Mouse (Mus musculus) left cerebral cortex, postnatal 25 days (tissue): Measurements from ENCODE around the gene Trim9. TPM values are rescaled to one million over a fixed set of nuclear protein-coding genes. Genes with fewer than 3 reads are reported as not detected.

Experiments used
- DNase-seq, 2 experiments: peaks; one replicate each; pipeline ENCODE4 v3.0.0; 2022; ENCODE audit warnings: low spot score in 2 of 2, mixed read lengths in 1 of 2
- intact Hi-C: fragments of 180-260 bp; cut with DNase I; formaldehyde crosslinking; loops from one replicate; pipeline ENCODE4 v1.15.1; 2025
- total RNA-seq, 2 experiments: library from RNA; stranded (reverse); gene quantifications; 2 replicates each; pipeline ENCODE4 v1.2.3; 2021

Trim9 gene
- total RNA-seq: 100 to 1,000 TPM; 413 to 444 TPM

- DNase-seq: peak; percentile 98 to 99
- intact Hi-C loops: loop anchor here (1.0 to 5.0 kb wide), 5 partner anchors 20 to 115 kb away; partner anchors contain the start of gene Pygl
Observed at GRCm38 (mm10) chr12:70347202-70347841, at the start of gene Trim9. Gene Trim9, minus strand, starts transcription at chr12:70347614.

- intact Hi-C loops: no loop called here
- no peak for DNase-seq
Observed at GRCm38 (mm10) chr12:70395061-70395460, 47.6 kb upstream of the Trim9 start.

- intact Hi-C loops: no loop called here
- DNase-seq: no peak
Observed at GRCm38 (mm10) chr12:70391236-70391635, 43.8 kb upstream of the Trim9 start.

GRCm38 (mm10) chr12:70374976-70375375, 27.6 kb upstream of the Trim9 start:
- peak; percentile 23 to 47 for DNase-seq

GRCm38 (mm10) chr12:70372874-70373273, 25.5 kb upstream of the Trim9 start:
- intact Hi-C loops: loop anchor here (1.0 kb wide), 2 partner anchors 26 to 31 kb away; partner anchors contain the start of gene Trim9
- DNase-seq: peak; percentile 40 to 91

More at GRCm38 (mm10) chr12:70374976-70375375, 27.6 kb upstream of the Trim9 start:
- intact Hi-C loops: no loop called here

- peak in 1 of 2 experiments; percentile 72 for DNase-seq
- intact Hi-C loops: loop anchor here (1.0 to 5.0 kb wide), 2 partner anchors 35 to 53 kb away; no protein-coding TSS in a partner anchor
Observed at GRCm38 (mm10) chr12:70369348-70369747, 21.9 kb upstream of the Trim9 start.

GRCm38 (mm10) chr12:70368820-70369219, 21.4 kb upstream of the Trim9 start:
- peak; percentile 45 to 92 for DNase-seq
- intact Hi-C loops: loop anchor here (1.0 to 5.0 kb wide), 2 partner anchors 35 to 53 kb away; no protein-coding TSS in a partner anchor

- intact Hi-C loops: loop anchor here (1.0 to 5.0 kb wide), 2 partner anchors 20 to 55 kb away; partner anchors contain the start of gene Trim9
- peak; percentile 85 to 95 for DNase-seq
Observed at GRCm38 (mm10) chr12:70367326-70368248, 20.2 kb upstream of the Trim9 start.

- intact Hi-C loops: no loop called here
- no peak for DNase-seq
Observed at GRCm38 (mm10) chr12:70363016-70363415, 15.6 kb upstream of the Trim9 start.

- intact Hi-C loops: no loop called here
- DNase-seq: no peak
Observed at GRCm38 (mm10) chr12:70360276-70360675, 12.9 kb upstream of the Trim9 start.

GRCm38 (mm10) chr12:70359443-70359842, 12.0 kb upstream of the Trim9 start:
- no peak for DNase-seq
- intact Hi-C loops: no loop called here

- intact Hi-C loops: no loop called here
- DNase-seq: no peak
Observed at GRCm38 (mm10) chr12:70354926-70355325, 7.5 kb upstream of the Trim9 start.

GRCm38 (mm10) chr12:70350490-70350889, 3.1 kb upstream of the Trim9 start:
- intact Hi-C loops: no loop called here
- peak in 1 of 2 experiments; percentile 85 for DNase-seq

GRCm38 (mm10) chr12:70349788-70350187, 2.4 kb upstream of the Trim9 start:
- no peak for DNase-seq
- intact Hi-C loops: loop anchor here (5.0 kb wide), 2 partner anchors 67 to 117 kb away; partner anchors contain the start of gene Pygl

- no peak for DNase-seq
- intact Hi-C loops: loop anchor here (5.0 kb wide), 2 partner anchors 66 to 116 kb away; partner anchors contain the start of gene Pygl
Observed at GRCm38 (mm10) chr12:70348026-70348425, 612 bp upstream of the Trim9 start.

- intact Hi-C loops: loop anchor here (1.0 to 5.0 kb wide), 6 partner anchors 21 to 114 kb away; partner anchors contain the start of gene Pygl
- DNase-seq: peak; percentile 74 to 79
Observed at GRCm38 (mm10) chr12:70346139-70347026, 1.0 kb downstream of the Trim9 start.

- DNase-seq: peak; percentile 67 to 78
- intact Hi-C loops: loop anchor here (1.0 to 5.0 kb wide), 3 partner anchors 63 to 113 kb away; partner anchors contain the start of gene Pygl
Observed at GRCm38 (mm10) chr12:70345531-70346138, 1.8 kb downstream of the Trim9 start.

GRCm38 (mm10) chr12:70335176-70335575, 12.2 kb downstream of the Trim9 start:
- no peak for DNase-seq
- intact Hi-C loops: no loop called here
